In genomic region chr1:80643866-80644451, GRCm38 (mm10) we compare ENCODE assay signal across 30 mouse cellular contexts.
A peak's percentile ranks its signal among the peaks of the same experiment; 100 is the strongest.
DNase-seq lines count a peak whose midpoint lies in the region; ATAC-seq and TF ChIP-seq lines count a peak whose summit lies in the region.
"Had no signal": no experiment of that assay in that cellular context is flagged by ENCODE, and none has a peak within 500 bp of the region (broad histone marks: within the 10 kb centered on the region; RNA-seq: fewer than 3 reads in every experiment).

No protein-coding gene starts in this region.

- no peaks in the 10 kb centered on the region for H3K9me3 ChIP-seq in intestine, embryonic 16.5 days (ENCODE audit: control insufficient read depth, low read length)
- H3K9me3 ChIP-seq: heart, embryonic 10.5 days; hindbrain, embryonic 12.5 days; kidney, embryonic 15.5 days; limb, embryonic 13.5 days; lung, embryonic 15.5 days had no signal

- no peaks in the 10 kb centered on the region for H3K4me1 ChIP-seq in intestine, embryonic 16.5 days (ENCODE audit: control insufficient read depth, insufficient read depth, low read length)
- H3K4me1 ChIP-seq: heart, embryonic 10.5 days; hindbrain, embryonic 12.5 days; kidney, embryonic 15.5 days; limb, embryonic 13.5 days; lung, embryonic 15.5 days had no signal

- H3K79me3 ChIP-seq in C2C12 (ENCODE audit: low read depth), result no peaks in the 10 kb centered on the region

- H3ac ChIP-seq in C2C12 (ENCODE audit: control insufficient read depth, insufficient read length, low read depth), result no peak overlapping the region

- no peak for TF ChIP-seq CTCF in C2C12 (IDR thresholded peaks at IDR 0.05; ENCODE audit: control insufficient read depth, insufficient read depth, insufficient read length)

- no peaks in the 10 kb centered on the region for H3K79me2 ChIP-seq in C2C12 (ENCODE audit: control insufficient read depth, insufficient read depth)

- H3K4me3 ChIP-seq in C2C12 (ENCODE audit: insufficient read depth, poor library complexity, severe bottlenecking), result no peak overlapping the region
- no peak overlapping the region for H3K4me3 ChIP-seq in intestine, embryonic 16.5 days (ENCODE audit: low read length)
- H3K4me3 ChIP-seq: erythroblast, embryonic 14.5 days; heart, embryonic 10.5 days; hindbrain, embryonic 12.5 days; kidney, embryonic 15.5 days; layer of hippocampus, adult 2 months; limb, embryonic 13.5 days; lung, embryonic 15.5 days had no signal

- DNase-seq in induced T-regulatory cell, adult 2 months (ENCODE audit: low read depth), result peak; percentile 62
- peak; percentile 40 for DNase-seq in naive thymus-derived CD4-positive, alpha-beta T cell, adult 2 months (ENCODE audit: low read depth)
- no peak for DNase-seq in testis, postnatal 10 days (ENCODE audit: low spot score)
- DNase-seq in heart, adult 9 months (ENCODE audit: low spot score in 2 of 2), result no peak
- DNase-seq: adrenal gland, postnatal 14 days; B cell, adult 2 months; cerebellum, adult 11-12 months; cerebellum, adult 9-11 months; forebrain, postnatal 0 days; gastrocnemius, postnatal 10 days; heart, postnatal 36 days; kidney, adult 18-20 months; kidney, postnatal 36 days; midbrain, embryonic 14.5 days; right cerebral cortex, postnatal 25 days; thymus, adult 2 months; thymus, postnatal 4 days had no signal

- H3K36me3 ChIP-seq in C2C12 (ENCODE audit: control insufficient read depth, insufficient read depth), result no peaks in the 10 kb centered on the region
- H3K36me3 ChIP-seq in intestine, embryonic 16.5 days (ENCODE audit: control insufficient read depth, insufficient read depth, low read length), result no peaks in the 10 kb centered on the region
- H3K36me3 ChIP-seq: heart, embryonic 10.5 days; hindbrain, embryonic 12.5 days; kidney, embryonic 15.5 days; limb, embryonic 13.5 days; lung, embryonic 15.5 days had no signal

- no peak overlapping the region for H3K4me2 ChIP-seq in intestine, embryonic 16.5 days (ENCODE audit: low read depth, low read length)
- H3K4me2 ChIP-seq: hindbrain, embryonic 12.5 days; kidney, embryonic 15.5 days; limb, embryonic 13.5 days; liver, embryonic 11.5 days; lung, embryonic 15.5 days had no signal

- H3K27ac ChIP-seq in intestine, embryonic 16.5 days (ENCODE audit: low read length), result no peak overlapping the region
- H3K27ac ChIP-seq: heart, embryonic 10.5 days; hindbrain, embryonic 12.5 days; hindbrain, postnatal 0 days; kidney, embryonic 15.5 days; layer of hippocampus, adult 2 months; limb, embryonic 13.5 days; lung, embryonic 15.5 days; stomach, postnatal 0 days had no signal

- peak; percentile 70 for ATAC-seq in CD4-positive, CD25-positive, alpha-beta regulatory T cell, adult 4 months
- no peak for ATAC-seq in intestine, embryonic 16.5 days
- ATAC-seq: forebrain, postnatal 0 days; hindbrain, postnatal 0 days had no signal

- no peak overlapping the region for H3K9ac ChIP-seq in intestine, embryonic 16.5 days (ENCODE audit: low read depth, low read length)
- H3K9ac ChIP-seq: forebrain, postnatal 0 days; hindbrain, embryonic 12.5 days; kidney, embryonic 15.5 days; limb, embryonic 13.5 days; lung, embryonic 15.5 days had no signal

- WGBS in intestine, embryonic 16.5 days, result 75% methylated on average over 4 of the region's 4 CpGs

- no peaks in the 10 kb centered on the region for H3K27me3 ChIP-seq in C2C12 (ENCODE audit: control insufficient read depth, insufficient read depth, insufficient read length)
- H3K27me3 ChIP-seq in intestine, embryonic 16.5 days (replicated peaks; ENCODE audit: control insufficient read depth, insufficient read depth, low read length), result no peaks in the 10 kb centered on the region
- H3K27me3 ChIP-seq: hindbrain, embryonic 12.5 days; kidney, embryonic 15.5 days; limb, embryonic 13.5 days; lung, embryonic 15.5 days had no signal

TF ChIP-seq in C2C12, 6 proteins besides CTCF, POLR2A, EP300 and RAD21:
- TF ChIP-seq MAX (IDR thresholded peaks at IDR 0.05) (no peak), MYOD1 (IDR thresholded peaks at IDR 0.05; ENCODE audit: control insufficient read depth, insufficient read length, low read depth) (peak; percentile 87)

Comparison
In these comparisons a context has a peak if more than half of its experiments do, and no peak if none do; other contexts are left out.
1. DNase-seq: peak in induced T-regulatory cell, adult 2 months (single experiment) and naive thymus-derived CD4-positive, alpha-beta T cell, adult 2 months (single experiment); none in testis, postnatal 10 days (single experiment) and heart, adult 9 months (0 of 2).